Mouse (Mus musculus) erythroblast, embryonic 14.5 days (primary cell): ENCODE measurements at regions not wholly inside any gene's neighbourhood (a gene's known extent, or its start where the extent isn't known, plus 50 kb on each side); places are given as distances from the start of the nearest gene placed in this dataset.

Experiments
- GATA1 ChIP-seq: IDR thresholded peaks from 2 replicates; pipeline ENCODE4 v1.6.1; 2012; ENCODE audit warnings: low read length, inconsistent platforms, mixed read lengths
- TAL1 ChIP-seq: IDR thresholded peaks from 3 replicates; pipeline ENCODE4 v1.6.1; 2012; ENCODE audit warnings: low read length, inconsistent platforms, mixed read lengths

- TF ChIP-seq GATA1 (no peak), TAL1 (no peak)
Observed at GRCm38 (mm10) chrX:77387271-77387670, 123.5 kb upstream of the Tbl1x start.
